8 mouse cellular contexts compared by ENCODE assay signal in the genomic region with DNA sequence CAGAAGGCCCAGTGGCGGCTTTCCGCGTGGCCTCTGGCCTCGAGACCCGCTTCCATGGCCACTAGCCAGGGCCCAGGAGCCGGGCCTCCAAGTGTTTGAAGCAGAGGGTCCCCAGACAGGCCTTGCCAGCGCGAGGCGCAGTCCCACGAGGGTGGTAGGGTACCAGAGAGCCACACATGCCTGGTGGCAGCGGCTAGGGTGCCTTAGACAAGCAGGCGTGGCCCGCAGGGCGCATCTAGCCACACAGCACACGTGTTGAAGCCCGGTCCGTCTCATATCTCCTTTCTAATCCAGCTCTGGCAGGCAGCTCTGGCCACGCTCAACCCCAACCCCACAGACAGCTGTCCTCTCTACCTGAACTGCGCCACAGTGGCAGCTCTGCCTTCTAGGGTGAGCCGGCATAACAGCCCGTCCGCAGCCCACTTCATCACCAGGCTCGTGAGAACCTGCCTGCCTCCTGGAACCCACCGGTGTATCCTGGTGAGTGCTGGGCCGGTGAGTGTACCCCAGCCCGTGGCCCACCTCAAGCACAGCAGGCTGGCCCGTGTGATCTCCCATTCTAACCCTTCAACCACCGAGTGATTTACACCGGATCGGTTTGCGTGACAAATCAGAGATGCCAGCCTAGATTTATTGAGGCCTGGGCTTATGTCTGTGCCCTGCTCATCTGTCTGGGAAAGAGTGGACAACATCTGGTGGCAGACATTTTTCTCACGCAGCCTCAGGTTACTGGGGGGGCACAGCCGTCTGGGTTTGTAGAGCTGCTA. TPM values are rescaled to one million over a fixed set of nuclear protein-coding genes. Genes with fewer than 3 reads are reported as not detected.
DNase-seq lines count a peak whose midpoint lies in the region; ATAC-seq and TF ChIP-seq lines count a peak whose summit lies in the region.

No protein-coding gene starts in this region.

- 49% methylated on average over 33 of the region's 33 CpGs for WGBS in embryonic facial prominence, embryonic 13.5 days
- 48% methylated on average over 33 of the region's 33 CpGs for WGBS in heart, postnatal 0 days
- WGBS in liver, adult 2 months, result 41% methylated on average over 33 of the region's 33 CpGs
- 60% methylated on average over 32 of the region's 33 CpGs for WGBS in midbrain, embryonic 16.5 days

- TF ChIP-seq CTCF in heart, postnatal 0 days (IDR thresholded peaks at IDR 0.05; ENCODE audit: low read depth), result no peak
- no peak for TF ChIP-seq CTCF in liver, adult 2 months (IDR thresholded peaks at IDR 0.05; ENCODE audit: low read depth, low read length)

- H3K27ac ChIP-seq in embryonic facial prominence, embryonic 13.5 days, result peak overlapping the region; percentile 64
- H3K27ac ChIP-seq in heart, postnatal 0 days (ENCODE audit: low read depth), result peak overlapping the region; percentile 68
- peak overlapping the region; percentile 78 for H3K27ac ChIP-seq in liver, adult 2 months (replicated peaks; ENCODE audit: insufficient read depth, low read depth, low read length)
- H3K27ac ChIP-seq in midbrain, embryonic 16.5 days (ENCODE audit: low read length), result peak overlapping the region; percentile 47; the same call in 1 of the 2 replicates

- DNase-seq in 3134 (ENCODE audit: extremely low read depth, insufficient read length, low spot score), result peak; percentile 84
- DNase-seq in CD4-positive, CD25-positive, alpha-beta regulatory T cell, adult 2 months (ENCODE audit: low read depth, low spot score), result peak; percentile 61
- no peak for DNase-seq in heart, postnatal 0 days (ENCODE audit: low spot score)
- DNase-seq in liver, adult 2 months (ENCODE audit: extremely low read depth, low read depth, low spot score), result peak; percentile 45
- DNase-seq in thymus, postnatal 14 days, result peak; percentile 59
- DNase-seq in Muller cell, postnatal 12 days (ENCODE audit: inconsistent ontology term), result no peak

- peak overlapping the region; percentile 90 for H3K4me2 ChIP-seq in embryonic facial prominence, embryonic 13.5 days
- peak overlapping the region; percentile 81 for H3K4me2 ChIP-seq in heart, postnatal 0 days (ENCODE audit: low read depth, low read length)
- peak overlapping the region; percentile 67 for H3K4me2 ChIP-seq in midbrain, embryonic 16.5 days (ENCODE audit: low read length)

- H3K27me3 ChIP-seq in embryonic facial prominence, embryonic 13.5 days, result no peaks in the 10 kb centered on the region
- no peaks in the 10 kb centered on the region for H3K27me3 ChIP-seq in heart, postnatal 0 days (ENCODE audit: control insufficient read depth, insufficient read depth, low read length)
- H3K27me3 ChIP-seq in liver, adult 2 months (ENCODE audit: control insufficient read depth, insufficient read depth, low read length), result no peaks in the 10 kb centered on the region
- H3K27me3 ChIP-seq in midbrain, embryonic 16.5 days (ENCODE audit: control insufficient read depth, insufficient read depth, low read depth, low read length), result no peaks in the 10 kb centered on the region

- peaks cover 34% of the 10 kb centered on the region for H3K36me3 ChIP-seq in embryonic facial prominence, embryonic 13.5 days
- H3K36me3 ChIP-seq in heart, postnatal 0 days (replicated peaks; ENCODE audit: control insufficient read depth, insufficient read depth, low read length), result peaks cover 13% of the 10 kb centered on the region
- peaks cover 2% of the 10 kb centered on the region; the same call in 1 of the 2 replicates for H3K36me3 ChIP-seq in liver, adult 2 months (ENCODE audit: control insufficient read depth, insufficient read depth, low read length)
- no peaks in the 10 kb centered on the region for H3K36me3 ChIP-seq in midbrain, embryonic 16.5 days (ENCODE audit: control insufficient read depth, insufficient read depth, low read length)

- TF ChIP-seq POLR2A in liver, adult 2 months (IDR thresholded peaks at IDR 0.05; ENCODE audit: extremely low read depth, insufficient read depth, low read length), result no peak

- peaks cover 3% of the 10 kb centered on the region; the same call in 1 of the 2 replicates for H3K79me2 ChIP-seq in liver, adult 2 months (ENCODE audit: control insufficient read depth, insufficient read depth, low read length)

- ATAC-seq in embryonic facial prominence, embryonic 13.5 days (ENCODE audit: insufficient number of reproducible peaks, insufficient read depth, low FRiP score, low TSS enrichment, low read depth), result peak; percentile 21; the same call in 1 of the 2 replicates
- ATAC-seq in heart, postnatal 0 days (ENCODE audit: insufficient read depth, low read depth), result peak; percentile 24
- peak; percentile 23 for ATAC-seq in midbrain, embryonic 16.5 days

- no peak for TF ChIP-seq EP300 in heart, postnatal 0 days (IDR thresholded peaks at IDR 0.05; ENCODE audit: low read depth)

- H3K9me3 ChIP-seq in embryonic facial prominence, embryonic 13.5 days, result no peaks in the 10 kb centered on the region
- no peaks in the 10 kb centered on the region for H3K9me3 ChIP-seq in heart, postnatal 0 days (replicated peaks; ENCODE audit: control insufficient read depth, low read length)
- no peaks in the 10 kb centered on the region for H3K9me3 ChIP-seq in midbrain, embryonic 16.5 days (replicated peaks; ENCODE audit: control insufficient read depth, low read length, poor library complexity, severe bottlenecking)

- H3K9ac ChIP-seq in embryonic facial prominence, embryonic 13.5 days, result peak overlapping the region; percentile 93
- H3K9ac ChIP-seq in heart, postnatal 0 days (replicated peaks; ENCODE audit: low read depth, low read length), result peak overlapping the region; percentile 82
- H3K9ac ChIP-seq in liver, adult 2 months (ENCODE audit: low read depth, low read length), result peak overlapping the region; percentile 85
- H3K9ac ChIP-seq in midbrain, embryonic 16.5 days (ENCODE audit: low read depth, low read length), result peak overlapping the region; percentile 80

- peaks cover 17% of the 10 kb centered on the region for H3K4me1 ChIP-seq in embryonic facial prominence, embryonic 13.5 days
- H3K4me1 ChIP-seq in heart, postnatal 0 days (ENCODE audit: control insufficient read depth, insufficient read depth), result 0 out of 2 replicates have a peak, but pooled peaks cover 2% of the 10 kb centered on the region
- peaks cover 2% of the 10 kb centered on the region; the same call in 1 of the 2 replicates for H3K4me1 ChIP-seq in liver, adult 2 months (ENCODE audit: control insufficient read depth, insufficient read depth, low read length)
- H3K4me1 ChIP-seq in midbrain, embryonic 16.5 days (ENCODE audit: control insufficient read depth, insufficient read depth, low read length), result peaks cover 5% of the 10 kb centered on the region

- H3K4me3 ChIP-seq in embryonic facial prominence, embryonic 13.5 days, result peak overlapping the region; percentile 58
- peak overlapping the region; percentile 61 for H3K4me3 ChIP-seq in heart, postnatal 0 days (ENCODE audit: low read depth, low read length)
- peak overlapping the region; percentile 96 for H3K4me3 ChIP-seq in liver, adult 2 months (ENCODE audit: insufficient read depth, low read depth, low read length)
- peak overlapping the region; percentile 42 for H3K4me3 ChIP-seq in midbrain, embryonic 16.5 days (ENCODE audit: low read depth, low read length)

RNA-seq across cellular contexts. Expression of gene Npepl1, which starts 0.8 kb away (rescaled TPM):
- polyA plus RNA-seq in embryonic facial prominence, embryonic 13.5 days (2015; fragmentation: Nextera tagmentation; extraction: Ambion mirVana), result 52.0 and 55.7 TPM in 2 replicates
- 53.8 and 66.0 TPM in 2 replicates for total RNA-seq in heart, postnatal 0 days (2014; rRNA removed; ENCODE audit: low replicate concordance)
- polyA plus RNA-seq in heart, postnatal 0 days (2015; fragmentation: Nextera tagmentation; extraction: Ambion mirVana), result 39.0 and 41.5 TPM in 2 replicates
- 39.7 and 43.4 TPM in 2 replicates for total RNA-seq in liver, adult 2 months (2014; rRNA removed)
- 70.6 and 81.0 TPM in 2 replicates for polyA plus RNA-seq in liver, adult 2 months (2012; rRNA removed)
- 13.8 TPM in 2 replicates for polyA plus RNA-seq in midbrain, embryonic 16.5 days (2015; fragmentation: Nextera tagmentation; extraction: Ambion mirVana)

RNA-seq across cellular contexts. Expression of gene Stx16, which starts 34.9 kb away (rescaled TPM):
- 13.5 and 15.5 TPM in 2 replicates for polyA plus RNA-seq in embryonic facial prominence, embryonic 13.5 days (2015; fragmentation: Nextera tagmentation; extraction: Ambion mirVana)
- 13.7 and 19.8 TPM in 2 replicates for total RNA-seq in heart, postnatal 0 days (2014; rRNA removed; ENCODE audit: low replicate concordance)
- polyA plus RNA-seq in heart, postnatal 0 days (2015; fragmentation: Nextera tagmentation; extraction: Ambion mirVana), result 5.9 and 6.9 TPM in 2 replicates
- total RNA-seq in liver, adult 2 months (2014; rRNA removed), result 9.8 and 10.5 TPM in 2 replicates
- 12.1 and 14.6 TPM in 2 replicates for polyA plus RNA-seq in liver, adult 2 months (2012; rRNA removed)
- 17.1 and 17.2 TPM in 2 replicates for polyA plus RNA-seq in midbrain, embryonic 16.5 days (2015; fragmentation: Nextera tagmentation; extraction: Ambion mirVana)

Comparison
In these comparisons a context has a peak if more than half of its experiments do, and no peak if none do; other contexts are left out.
1. DNase-seq: peak in 3134 (single experiment), CD4-positive, CD25-positive, alpha-beta regulatory T cell, adult 2 months (single experiment), liver, adult 2 months (single experiment) and thymus, postnatal 14 days (single experiment); none in heart, postnatal 0 days (single experiment) and Muller cell, postnatal 12 days (single experiment).
2. H3K4me3 ChIP-seq: peak in every context shown above with its lines; median percentile 96 in liver, adult 2 months; 61 in heart, postnatal 0 days; 58 in embryonic facial prominence, embryonic 13.5 days; 42 in midbrain, embryonic 16.5 days.
3. Peak in every context shown above with its lines, with median percentiles within 50 percentile points of each other: ATAC-seq, H3K27ac ChIP-seq, H3K4me2 ChIP-seq and H3K9ac ChIP-seq.